8 mouse cellular contexts compared by ENCODE assay signal in genomic region chr12:86894841-86895428, GRCm38 (mm10). TPM values are rescaled to one million over a fixed set of nuclear protein-coding genes. Genes with fewer than 3 reads are reported as not detected.
A peak's percentile ranks its signal among the peaks of the same experiment; 100 is the strongest.
DNase-seq lines count a peak whose midpoint lies in the region; ATAC-seq and TF ChIP-seq lines count a peak whose summit lies in the region.

No protein-coding gene starts in this region.

- peak overlapping the region; percentile 67 for H3K9ac ChIP-seq in heart, embryonic 16.5 days (ENCODE audit: low read length)
- H3K9ac ChIP-seq in liver, embryonic 15.5 days: peak overlapping the region; percentile 57

- H3K36me3 ChIP-seq in heart, embryonic 10.5 days: no peaks in the 10 kb centered on the region
- H3K36me3 ChIP-seq in heart, embryonic 16.5 days (ENCODE audit: control insufficient read depth, insufficient read depth): no peaks in the 10 kb centered on the region
- no peaks in the 10 kb centered on the region for H3K36me3 ChIP-seq in liver, embryonic 15.5 days (replicated peaks)

- peaks cover 94% of the 10 kb centered on the region for H3K4me1 ChIP-seq in heart, embryonic 10.5 days
- H3K4me1 ChIP-seq in heart, embryonic 16.5 days (ENCODE audit: control insufficient read depth, insufficient read depth, low read length): peaks cover 83% of the 10 kb centered on the region
- peaks cover 91% of the 10 kb centered on the region for H3K4me1 ChIP-seq in liver, embryonic 15.5 days (replicated peaks)
- peaks cover 62% of the 10 kb centered on the region for H3K4me1 ChIP-seq in olfactory bulb, adult 2 months (ENCODE audit: control insufficient read depth, insufficient read depth, low read length)

- intact Hi-C loops in heart, postnatal 36 days (cut with DNase I): loop anchor here (2.0 kb wide), 1 partner anchor 70 kb away; no protein-coding TSS in a partner anchor

- peak overlapping the region; percentile 67 for H3K4me3 ChIP-seq in heart, embryonic 10.5 days
- H3K4me3 ChIP-seq in heart, embryonic 16.5 days (ENCODE audit: low read length): peak overlapping the region; percentile 44
- peak overlapping the region; percentile 57 for H3K4me3 ChIP-seq in liver, embryonic 15.5 days (replicated peaks)
- peak overlapping the region; percentile 40 for H3K4me3 ChIP-seq in olfactory bulb, adult 2 months (ENCODE audit: insufficient read depth, low read depth, low read length)

- ATAC-seq in heart, embryonic 16.5 days (replicated peaks; ENCODE audit: extremely low read depth, insufficient read depth, low FRiP score): peak; percentile 2; the same call in 1 of the 2 replicates
- ATAC-seq in liver, embryonic 15.5 days (ENCODE audit: insufficient read depth): no peak; the same call in 1 of the 2 replicates

- no peaks in the 10 kb centered on the region for H3K27me3 ChIP-seq in heart, embryonic 10.5 days (ENCODE audit: insufficient read depth, poor library complexity, severe bottlenecking)
- no peaks in the 10 kb centered on the region for H3K27me3 ChIP-seq in heart, embryonic 16.5 days (ENCODE audit: control insufficient read depth, insufficient read depth, low read length)
- peaks cover 23% of the 10 kb centered on the region for H3K27me3 ChIP-seq in liver, embryonic 15.5 days

- peak overlapping the region; percentile 74 for H3K4me2 ChIP-seq in heart, embryonic 16.5 days (ENCODE audit: low read depth, low read length)
- H3K4me2 ChIP-seq in liver, embryonic 15.5 days: peak overlapping the region; percentile 84

- H3K9me3 ChIP-seq in heart, embryonic 10.5 days: no peaks in the 10 kb centered on the region
- H3K9me3 ChIP-seq in heart, embryonic 16.5 days (replicated peaks; ENCODE audit: control insufficient read depth, low read length): no peaks in the 10 kb centered on the region
- no peaks in the 10 kb centered on the region for H3K9me3 ChIP-seq in liver, embryonic 15.5 days (replicated peaks)

- TF ChIP-seq CTCF in olfactory bulb, adult 2 months (IDR thresholded peaks at IDR 0.05; ENCODE audit: insufficient read depth, low read depth, low read length): no peak

- under 1% methylated on average over 12 of the region's 12 CpGs for WGBS in heart, embryonic 10.5 days
- WGBS in heart, embryonic 16.5 days: 2% methylated on average over 12 of the region's 12 CpGs
- 3% methylated on average over 12 of the region's 12 CpGs for WGBS in liver, embryonic 15.5 days (ENCODE audit: insufficient replicate concordance)
- under 1% methylated on average over 12 of the region's 12 CpGs for WGBS in olfactory bulb, adult 2 months

- H3K27ac ChIP-seq in heart, embryonic 10.5 days: peak overlapping the region; percentile 97
- H3K27ac ChIP-seq in heart, embryonic 16.5 days (ENCODE audit: low read length): peak overlapping the region; percentile 92
- peak overlapping the region; percentile 89 for H3K27ac ChIP-seq in liver, embryonic 15.5 days (replicated peaks)
- peak overlapping the region; percentile 97 for H3K27ac ChIP-seq in olfactory bulb, adult 2 months (ENCODE audit: insufficient read depth, low read depth, low read length)

- DNase-seq in heart, embryonic 10.5 days (ENCODE audit: low spot score): no peak
- no peak for DNase-seq in heart, postnatal 36 days
- peak; percentile 73 for DNase-seq in CD4-positive helper T cell, adult 2 months (ENCODE audit: low read depth, low spot score)
- peak; percentile 84 for DNase-seq in cerebellum, adult 9-10 months
- DNase-seq in adrenal gland, adult 2 months: no peak

- TF ChIP-seq POLR2A in olfactory bulb, adult 2 months (IDR thresholded peaks at IDR 0.05; ENCODE audit: insufficient read depth, low read depth, low read length): no peak; the same call in 1 of the 2 replicates

RNA-seq across cellular contexts. Expression of gene Irf2bpl, which starts 10.3 kb away (rescaled TPM):
- 28.7 and 35.3 TPM in 2 replicates for polyA plus RNA-seq in heart, embryonic 10.5 days (2016; fragmentation: Nextera tagmentation; extraction: Ambion mirVana)
- total RNA-seq in heart, postnatal 36 days (2021): 10 to 100 TPM; 36.1 to 37.0 TPM
- polyA plus RNA-seq in heart, embryonic 16.5 days (2015; fragmentation: Nextera tagmentation; extraction: Ambion mirVana): 25.4 and 32.4 TPM in 2 replicates
- polyA plus RNA-seq in liver, embryonic 15.5 days (2015; fragmentation: Nextera tagmentation; extraction: Ambion mirVana): 2.8 and 3.1 TPM in 2 replicates
- not detected in 2 replicates for polyA plus RNA-seq in olfactory bulb, adult 2 months (2012; ENCODE audit: insufficient read depth, insufficient read length, low replicate concordance, missing spikeins)
- total RNA-seq in adrenal gland, adult 2 months (2021): 10 to 100 TPM; 51.1 to 79.5 TPM
- 121 and 122 TPM in 2 replicates for polyA plus RNA-seq in adrenal gland, adult 2 months (2012; rRNA removed)

RNA-seq across cellular contexts. Expression of gene Cipc, which starts 51.9 kb away (rescaled TPM):
- 26.7 and 33.8 TPM in 2 replicates for polyA plus RNA-seq in heart, embryonic 10.5 days (2016; fragmentation: Nextera tagmentation; extraction: Ambion mirVana)
- total RNA-seq in heart, postnatal 36 days (2021): 10 to 100 TPM; 46.4 to 48.4 TPM
- 25.1 and 25.9 TPM in 2 replicates for polyA plus RNA-seq in heart, embryonic 16.5 days (2015; fragmentation: Nextera tagmentation; extraction: Ambion mirVana)
- polyA plus RNA-seq in liver, embryonic 15.5 days (2015; fragmentation: Nextera tagmentation; extraction: Ambion mirVana): 7.8 and 8.2 TPM in 2 replicates
- 112 TPM in 1 of 2 replicates, not detected in the other for polyA plus RNA-seq in olfactory bulb, adult 2 months (2012; ENCODE audit: insufficient read depth, insufficient read length, low replicate concordance, missing spikeins)
- total RNA-seq in adrenal gland, adult 2 months (2021): 10 to 100 TPM; 17.9 to 29.3 TPM
- polyA plus RNA-seq in adrenal gland, adult 2 months (2012; rRNA removed): 38.5 and 39.8 TPM in 2 replicates

Comparison
In these comparisons a context has a peak if more than half of its experiments do, and no peak if none do; other contexts are left out.
1. DNase-seq: peak in CD4-positive helper T cell, adult 2 months (single experiment) and cerebellum, adult 9-10 months (single experiment); none in heart, embryonic 10.5 days (single experiment), heart, postnatal 36 days (0 of 2) and adrenal gland, adult 2 months (single experiment).
2. Peak in every context shown above with its lines, with median percentiles within 50 percentile points of each other: H3K27ac ChIP-seq and H3K4me3 ChIP-seq.